Mouse (Mus musculus) heart, embryonic 11.5 days (tissue): ENCODE results near the gene Trmt10a. TPM values are rescaled to one million over a fixed set of nuclear protein-coding genes. Genes with fewer than 3 reads are reported as not detected.

Source experiments
- ATAC-seq: fragments of 200-750 bp; cut with Nextera tagmentation; replicated peaks from 2 replicates; pipeline ENCODE4 v1.8.0; 2017; ENCODE audit warnings: moderate library complexity; ENCODE audit not compliant: insufficient number of reproducible peaks, low FRiP score, low TSS enrichment
- H3K27ac ChIP-seq: fragments of 300-500 bp; sonication (generic); 2 replicates; pipeline ENCODE4 v1.5.1; 2014; ENCODE audit warnings: mild to moderate bottlenecking, low read depth, low read length
- H3K27me3 ChIP-seq: fragments of 300-500 bp; sonication (generic); 2 replicates; pipeline ENCODE4 v1.6.1; 2014; ENCODE audit warnings: mild to moderate bottlenecking, low read length, mixed read lengths; ENCODE audit not compliant: control insufficient read depth, insufficient read depth
- H3K36me3 ChIP-seq: fragments of 300-500 bp; sonication (generic); 2 replicates; pipeline ENCODE4 v1.6.1; 2014; ENCODE audit warnings: mild to moderate bottlenecking, low read length, moderate library complexity, mixed read lengths; ENCODE audit not compliant: control insufficient read depth, insufficient read depth
- H3K4me1 ChIP-seq: fragments of 300-500 bp; sonication (generic); 2 replicates; pipeline ENCODE4 v1.6.1; 2014; ENCODE audit warnings: low read length; ENCODE audit not compliant: control insufficient read depth, insufficient read depth
- H3K4me2 ChIP-seq: fragments of 300-500 bp; sonication (generic); 2 replicates; pipeline ENCODE4 v1.6.1; 2014; ENCODE audit warnings: mild to moderate bottlenecking, moderate library complexity
- H3K4me3 ChIP-seq: fragments of 300-500 bp; sonication (generic); 2 replicates; pipeline ENCODE4 v1.5.1; 2014; ENCODE audit warnings: low read depth, low read length
- H3K9ac ChIP-seq: fragments of 300-500 bp; sonication (generic); 2 replicates; pipeline ENCODE4 v1.6.1; 2014; ENCODE audit warnings: mild to moderate bottlenecking, low read depth, low read length, moderate library complexity
- H3K9me3 ChIP-seq: fragments of 300-500 bp; sonication (generic); replicated peaks from 2 replicates; pipeline ENCODE4 v1.6.1; 2016; ENCODE audit warnings: low read length; ENCODE audit not compliant: control insufficient read depth
- WGBS: fragments of 180-500 bp; shearing (Covaris S2); extraction: QIAGEN DNeasy Blood & Tissue Kit; methylation state at CpG from one replicate; pipeline ENCODE4 v1.1.7; 2014; ENCODE audit not compliant: insufficient replicate concordance; 5-methylcytosine and 5-hydroxymethylcytosine counted together
- polyA plus RNA-seq: library from polyadenylated mRNA; unstranded; fragments of >200 nt; fragmentation: Nextera tagmentation; extraction: Ambion mirVana; gene quantifications from 2 replicates; pipeline ENCODE4 v1.2.1, GENCODE M21; 2014

Trmt10a gene
- polyA plus RNA-seq, 1 experiment from 2014 or later = 10.8 TPM

GRCm38 (mm10) chr3:138162553-138163183 lies 19.4 kb downstream of the Trmt10a start:
- WGBS = 59% methylated on average over 4 of the region's 4 CpGs
- Histone ChIP-seq H3K27me3 (no peaks in the 10 kb centered on the region), H3K4me1 (no peaks in the 10 kb centered on the region), H3K4me3 (no peak overlapping the region), H3K27ac (no peak overlapping the region), H3K9me3 (no peaks in the 10 kb centered on the region), H3K9ac (no peak overlapping the region), H3K4me2 (no peak overlapping the region), H3K36me3 (no peaks in the 10 kb centered on the region)
- no peak for ATAC-seq

DNA sequence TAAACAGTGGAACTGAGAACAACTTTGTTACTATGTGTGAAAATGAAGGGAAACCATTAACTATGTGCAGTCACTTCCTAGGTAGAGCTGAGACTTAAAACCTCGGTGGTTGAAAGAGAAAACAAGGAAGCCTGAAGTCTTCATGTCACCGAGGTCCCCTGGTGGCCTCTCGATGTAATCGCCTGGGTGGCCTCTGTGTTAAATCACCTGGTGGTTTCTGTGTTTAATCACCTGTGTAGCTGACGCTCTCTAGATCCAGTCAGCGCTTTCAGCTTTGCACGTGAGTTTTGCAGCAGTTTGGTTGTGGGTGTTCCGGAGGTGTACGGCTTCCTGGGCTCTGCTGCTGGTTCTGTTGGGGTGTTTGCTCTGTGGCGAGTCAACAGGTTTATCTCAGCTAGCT lies 30.0 kb downstream of the Trmt10a start:
- H3K4me2 ChIP-seq = no peak overlapping the region
- no peaks in the 10 kb centered on the region for H3K27me3 ChIP-seq
- H3K9me3 ChIP-seq = no peaks in the 10 kb centered on the region
- no peak overlapping the region for H3K4me3 ChIP-seq
- WGBS = 72% methylated on average over 10 of the region's 10 CpGs
- no peaks in the 10 kb centered on the region for H3K36me3 ChIP-seq
- ATAC-seq = no peak
- H3K9ac ChIP-seq = no peak overlapping the region
- H3K27ac ChIP-seq = no peak overlapping the region
- H3K4me1 ChIP-seq = no peaks in the 10 kb centered on the region

- Histone ChIP-seq H3K9me3 (no peaks in the 10 kb centered on the region), H3K27me3 (no peaks in the 10 kb centered on the region)
- ATAC-seq = no peak
Observed at GRCm38 (mm10) chr3:138175551-138175950, 32.3 kb downstream of the Trmt10a start.

DNA sequence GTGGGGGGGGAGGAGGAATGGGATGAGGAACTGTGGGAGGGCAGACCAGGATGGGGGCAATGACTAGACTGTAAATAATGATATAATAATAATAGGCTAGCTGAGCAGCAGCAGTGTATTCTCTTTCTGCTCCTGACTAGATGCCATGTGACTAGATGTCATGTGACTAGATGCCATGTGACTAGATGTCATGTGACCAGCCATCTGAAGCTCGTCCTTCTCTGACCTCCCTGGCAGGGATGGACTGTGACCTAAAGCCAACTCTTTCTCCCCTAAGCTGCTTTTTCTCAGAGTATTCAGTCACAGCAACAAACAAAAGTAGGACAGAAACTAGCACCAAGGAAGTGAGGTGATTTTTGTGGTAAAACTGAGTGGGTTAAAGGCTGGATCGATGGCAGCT lies 38.8 kb downstream of the Trmt10a start:
- Histone ChIP-seq H3K27me3 (no peaks in the 10 kb centered on the region), H3K36me3 (no peaks in the 10 kb centered on the region), H3K4me3 (no peak overlapping the region), H3K4me1 (no peaks in the 10 kb centered on the region), H3K9ac (no peak overlapping the region), H3K27ac (no peak overlapping the region), H3K9me3 (no peaks in the 10 kb centered on the region), H3K4me2 (no peak overlapping the region)
- 70% methylated on average over 2 of the region's 2 CpGs for WGBS
- no peak for ATAC-seq

More at GRCm38 (mm10) chr3:138175551-138175950, 32.3 kb downstream of the Trmt10a start:
- no peaks in the 10 kb centered on the region for H3K4me1 ChIP-seq
- no peak overlapping the region for H3K27ac ChIP-seq
- H3K36me3 ChIP-seq = no peaks in the 10 kb centered on the region
- H3K4me2 ChIP-seq = no peak overlapping the region
- no peak overlapping the region for H3K9ac ChIP-seq
- WGBS = 73% methylated on average over 6 of the region's 6 CpGs
- no peak overlapping the region for H3K4me3 ChIP-seq

DNA sequence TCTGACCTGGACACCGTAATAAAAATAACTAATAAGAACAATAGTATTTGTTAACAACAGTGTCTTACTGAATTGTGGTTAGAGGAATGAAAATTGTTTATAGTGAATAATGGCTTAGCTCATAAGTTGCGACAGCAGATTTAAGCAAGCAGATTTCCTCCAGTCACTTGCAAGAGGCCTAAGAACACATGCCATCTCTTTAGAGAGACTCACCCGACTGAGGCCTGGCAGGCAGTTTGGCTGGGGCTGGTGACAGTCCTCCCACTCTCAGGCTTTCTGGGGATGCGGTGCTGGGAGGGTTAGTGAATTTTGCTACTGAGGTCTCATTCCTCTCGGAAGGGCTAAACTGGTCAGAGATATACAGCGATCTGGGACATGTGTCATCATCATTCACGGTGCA lies 40.1 kb downstream of the Trmt10a start:
- Histone ChIP-seq H3K4me2 (no peak overlapping the region), H3K36me3 (no peaks in the 10 kb centered on the region), H3K9ac (no peak overlapping the region), H3K27ac (no peak overlapping the region), H3K4me3 (no peak overlapping the region), H3K9me3 (no peaks in the 10 kb centered on the region), H3K4me1 (no peaks in the 10 kb centered on the region), H3K27me3 (no peaks in the 10 kb centered on the region)
- 83% methylated on average over 7 of the region's 7 CpGs for WGBS
- no peak for ATAC-seq

DNA sequence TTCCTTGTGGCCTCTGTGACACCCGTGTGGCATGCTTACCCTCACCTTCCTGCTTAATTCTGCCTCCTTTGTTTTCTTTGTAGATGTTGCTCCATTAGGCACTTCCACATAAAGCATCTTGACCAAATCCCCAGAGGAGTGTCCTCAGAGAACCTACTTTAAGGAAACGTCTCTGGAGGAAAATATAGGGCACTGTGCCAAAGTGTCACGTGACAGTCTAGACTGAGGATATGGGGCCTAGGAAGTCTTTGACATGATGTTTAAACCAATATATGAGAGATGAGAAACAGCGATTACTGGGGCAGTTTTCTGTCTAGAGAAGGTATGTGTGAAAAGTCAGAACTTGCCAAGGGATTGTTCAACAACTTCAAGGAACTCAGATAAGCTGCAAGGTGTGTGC lies 42.0 kb downstream of the Trmt10a start:
- Histone ChIP-seq H3K4me3 (no peak overlapping the region), H3K4me2 (no peak overlapping the region), H3K36me3 (no peaks in the 10 kb centered on the region), H3K27ac (no peak overlapping the region), H3K4me1 (no peaks in the 10 kb centered on the region), H3K27me3 (no peaks in the 10 kb centered on the region), H3K9ac (no peak overlapping the region), H3K9me3 (no peaks in the 10 kb centered on the region)
- no peak for ATAC-seq
- WGBS = 63% methylated on average over 4 of the region's 4 CpGs

DNA sequence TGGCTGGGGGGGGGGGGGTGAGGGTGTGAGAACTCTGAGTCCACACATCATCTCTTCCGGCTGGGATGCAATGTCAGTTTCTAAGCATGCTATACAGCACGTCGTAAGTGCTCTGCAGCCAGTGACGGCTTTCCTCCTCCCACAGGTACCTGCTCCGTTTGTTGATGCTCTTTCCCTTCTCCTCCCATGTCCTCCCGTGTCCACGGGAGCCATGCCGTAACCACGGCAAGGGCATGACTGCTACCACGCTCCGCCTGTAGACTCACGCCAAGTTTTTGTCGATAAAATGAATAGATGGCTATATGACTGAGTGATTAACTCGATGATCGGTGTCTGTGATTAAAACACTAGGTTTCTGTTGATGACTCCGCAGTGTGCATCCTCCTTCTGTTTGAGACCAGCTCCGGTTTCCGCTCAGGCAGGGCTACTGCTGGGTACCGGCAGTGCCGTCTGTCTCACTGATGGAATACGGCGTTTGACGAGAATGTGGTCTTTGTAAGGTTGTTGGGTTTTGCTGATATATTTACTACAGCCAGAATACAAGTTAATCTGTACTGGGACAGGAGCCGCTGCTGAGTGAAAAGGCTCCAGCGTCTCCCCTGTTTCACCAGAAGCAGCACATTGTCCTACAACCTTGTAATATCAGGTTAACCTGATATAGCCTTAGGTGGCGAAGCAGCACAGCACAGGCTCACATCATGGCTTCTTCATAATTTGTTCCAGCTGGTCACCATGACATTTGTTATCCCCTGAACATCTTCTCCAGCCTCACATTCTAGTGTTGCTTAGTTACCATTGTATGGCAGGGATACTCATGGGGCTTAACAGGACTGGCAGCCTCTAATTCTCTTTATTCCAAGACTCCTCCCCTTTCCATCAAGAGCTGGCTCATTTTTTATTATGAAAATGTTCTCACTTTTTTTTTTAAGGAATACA lies 43.0 kb downstream of the Trmt10a start:
- Histone ChIP-seq H3K9ac (no peak overlapping the region), H3K4me2 (no peak overlapping the region), H3K4me3 (no peak overlapping the region), H3K4me1 (no peaks in the 10 kb centered on the region), H3K9me3 (no peaks in the 10 kb centered on the region), H3K36me3 (no peaks in the 10 kb centered on the region), H3K27ac (no peak overlapping the region), H3K27me3 (no peaks in the 10 kb centered on the region)
- 86% methylated on average over 26 of the region's 26 CpGs for WGBS
- no peak for ATAC-seq

DNA sequence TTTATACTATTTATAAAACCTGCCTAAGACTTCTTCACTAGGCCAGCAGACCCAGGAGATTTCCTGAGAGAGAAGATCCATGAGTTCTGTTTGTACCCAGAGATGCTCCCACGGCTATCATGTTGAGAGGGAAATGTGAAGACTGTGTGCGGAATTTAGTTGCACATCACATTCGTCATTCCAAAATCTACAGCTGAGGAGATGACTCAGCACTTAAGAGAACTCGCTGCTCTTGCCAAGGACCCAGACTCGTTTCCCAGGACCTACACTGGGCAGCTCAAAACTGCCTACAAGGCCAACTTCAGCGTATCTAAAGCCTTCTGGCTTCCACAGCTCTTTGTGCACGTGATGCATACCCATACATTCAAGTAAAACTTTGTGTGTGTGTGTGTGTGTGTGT lies 49.0 kb downstream of the Trmt10a start:
- no peaks in the 10 kb centered on the region for H3K9me3 ChIP-seq
- H3K36me3 ChIP-seq = no peaks in the 10 kb centered on the region
- no peak for ATAC-seq
- no peak overlapping the region for H3K4me3 ChIP-seq
- no peak overlapping the region for H3K9ac ChIP-seq
- H3K4me1 ChIP-seq = no peaks in the 10 kb centered on the region
- WGBS = 76% methylated on average over 7 of the region's 7 CpGs
- no peaks in the 10 kb centered on the region for H3K27me3 ChIP-seq
- H3K4me2 ChIP-seq = no peak overlapping the region
- H3K27ac ChIP-seq = no peak overlapping the region
